ENCODE assay signal across 7 mouse cellular contexts in the genomic region with DNA sequence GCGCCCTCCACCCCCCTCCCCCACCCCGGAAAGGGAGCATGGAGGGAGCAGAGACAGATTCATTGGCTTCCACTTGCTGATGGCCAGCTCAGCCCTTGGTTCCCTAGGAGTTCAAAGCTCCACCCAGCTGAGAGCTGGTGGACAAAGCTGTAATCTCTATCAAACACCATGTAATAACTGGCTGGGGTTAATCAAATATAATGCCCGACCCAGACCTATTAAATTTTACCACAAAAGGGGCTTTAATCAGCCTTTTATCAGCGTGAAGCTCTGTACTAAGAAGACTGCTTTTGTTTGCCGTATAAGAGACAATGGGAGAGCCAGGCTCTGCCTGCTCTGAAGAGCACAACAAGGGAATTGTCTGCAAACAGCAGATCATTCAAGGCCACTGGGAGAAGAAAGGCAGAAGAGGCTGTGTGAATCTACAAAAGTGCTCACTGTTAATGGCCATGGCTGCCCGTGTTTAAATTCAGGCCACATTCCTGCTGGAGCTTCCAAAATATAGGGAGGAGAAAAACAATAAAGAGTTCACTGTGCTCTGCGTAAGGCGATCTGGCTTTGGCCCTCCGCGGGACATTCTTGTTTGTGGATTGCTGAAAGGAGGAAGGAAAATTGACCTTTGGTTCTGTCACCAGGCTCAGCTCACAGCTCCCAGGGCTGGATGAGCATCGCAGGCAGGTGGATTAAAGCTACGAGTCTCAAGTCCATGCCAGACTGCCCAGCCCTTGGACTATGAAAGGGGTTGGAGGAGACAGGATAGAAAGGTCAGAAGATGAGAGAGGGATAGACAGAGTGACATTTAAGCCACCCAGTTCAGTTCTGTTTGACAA.
DNase-seq lines count a peak whose midpoint lies in the region; ATAC-seq and TF ChIP-seq lines count a peak whose summit lies in the region.

No protein-coding gene starts in this region.

- intact Hi-C loops in heart, postnatal 14 days (cut with DNase I): no loop called here

- no peaks in the 10 kb centered on the region for H3K36me3 ChIP-seq in embryonic facial prominence, embryonic 11.5 days (replicated peaks; ENCODE audit: control insufficient read depth, insufficient read depth, low read depth, low read length)
- H3K36me3 ChIP-seq in kidney, adult 2 months (ENCODE audit: control insufficient read depth, insufficient read depth, low read length): no peaks in the 10 kb centered on the region
- H3K36me3 ChIP-seq in liver, embryonic 15.5 days (replicated peaks): no peaks in the 10 kb centered on the region

- H3K9ac ChIP-seq in embryonic facial prominence, embryonic 11.5 days (replicated peaks; ENCODE audit: low read length): no peak overlapping the region
- H3K9ac ChIP-seq in liver, embryonic 15.5 days: no peak overlapping the region

- no peaks in the 10 kb centered on the region; the same call in 1 of the 2 replicates for H3K9me3 ChIP-seq in embryonic facial prominence, embryonic 11.5 days (replicated peaks; ENCODE audit: control insufficient read depth, low read length)
- H3K9me3 ChIP-seq in liver, embryonic 15.5 days (replicated peaks): 0 out of 2 replicates have a peak, but pooled peaks cover 4% of the 10 kb centered on the region

- no peaks in the 10 kb centered on the region for H3K27me3 ChIP-seq in embryonic facial prominence, embryonic 11.5 days (ENCODE audit: control insufficient read depth, insufficient read depth, low read length)
- H3K27me3 ChIP-seq in kidney, adult 2 months (replicated peaks; ENCODE audit: control insufficient read depth, insufficient read depth, low read length): no peaks in the 10 kb centered on the region
- no peaks in the 10 kb centered on the region for H3K27me3 ChIP-seq in liver, embryonic 15.5 days

- TF ChIP-seq CTCF in kidney, adult 2 months (conservative IDR thresholded peaks at IDR 0.05; ENCODE audit: insufficient read depth, insufficient read length, low read depth, low read length): no peak

- peak; percentile 95 for DNase-seq in brain, adult 2 months (ENCODE audit: low read depth, low spot score)
- peak; percentile 40 for DNase-seq in embryonic facial prominence, embryonic 11.5 days (ENCODE audit: low spot score)
- DNase-seq in kidney, adult 2 months: peak; percentile 67
- no peak for DNase-seq in heart, postnatal 14 days
- DNase-seq in lung, adult 18-20 months: no peak
- DNase-seq in lung, postnatal 14 days: no peak

- no peaks in the 10 kb centered on the region; the same call in 1 of the 2 replicates for H3K4me1 ChIP-seq in embryonic facial prominence, embryonic 11.5 days (ENCODE audit: control insufficient read depth, insufficient read depth, low read length)
- no peaks in the 10 kb centered on the region for H3K4me1 ChIP-seq in kidney, adult 2 months (ENCODE audit: control insufficient read depth, insufficient read depth, low read length)
- H3K4me1 ChIP-seq in liver, embryonic 15.5 days (replicated peaks): 0 out of 2 replicates have a peak, but pooled peaks cover 13% of the 10 kb centered on the region

- WGBS in embryonic facial prominence, embryonic 11.5 days: 12% methylated on average over 12 of the region's 12 CpGs
- 39% methylated on average over 12 of the region's 12 CpGs for WGBS in kidney, adult 2 months
- 46% methylated on average over 12 of the region's 12 CpGs for WGBS in liver, embryonic 15.5 days (ENCODE audit: insufficient replicate concordance)

- peak; percentile 40; the same call in 1 of the 2 replicates for ATAC-seq in embryonic facial prominence, embryonic 11.5 days (replicated peaks; ENCODE audit: insufficient number of reproducible peaks, low FRiP score, low TSS enrichment, low read depth)
- ATAC-seq in liver, embryonic 15.5 days (ENCODE audit: insufficient read depth): peak; percentile 62; the same call in 1 of the 2 replicates

- no peak overlapping the region for H3K27ac ChIP-seq in embryonic facial prominence, embryonic 11.5 days (replicated peaks; ENCODE audit: low read depth, low read length)
- no peak overlapping the region for H3K27ac ChIP-seq in kidney, adult 2 months (ENCODE audit: insufficient read depth, low read depth, low read length)
- no peak overlapping the region for H3K27ac ChIP-seq in liver, embryonic 15.5 days (replicated peaks)

- no peak for TF ChIP-seq POLR2A in kidney, adult 2 months (IDR thresholded peaks at IDR 0.05; ENCODE audit: low read depth, low read length)

- H3K4me2 ChIP-seq in embryonic facial prominence, embryonic 11.5 days (ENCODE audit: low read depth, low read length): no peak overlapping the region
- no peak overlapping the region for H3K4me2 ChIP-seq in liver, embryonic 15.5 days

- H3K4me3 ChIP-seq in embryonic facial prominence, embryonic 11.5 days (ENCODE audit: low read depth, low read length): no peak overlapping the region
- no peak overlapping the region for H3K4me3 ChIP-seq in kidney, adult 2 months (ENCODE audit: insufficient read depth, low read depth, low read length)
- H3K4me3 ChIP-seq in liver, embryonic 15.5 days (replicated peaks): no peak overlapping the region

Comparison
In these comparisons a context has a peak if more than half of its experiments do, and no peak if none do; other contexts are left out.
1. DNase-seq: peak in brain, adult 2 months (single experiment), embryonic facial prominence, embryonic 11.5 days (single experiment) and kidney, adult 2 months (single experiment); none in heart, postnatal 14 days (0 of 2), lung, adult 18-20 months (0 of 2) and lung, postnatal 14 days (single experiment).